Comparison of ENCODE assay signal across 8 mouse cellular contexts in genomic region chr1:112416350-112417083, GRCm38 (mm10).
DNase-seq lines count a peak whose midpoint lies in the region; ATAC-seq and TF ChIP-seq lines count a peak whose summit lies in the region.

No protein-coding gene starts in this region.

- TF ChIP-seq CTCF in layer of hippocampus, adult 2 months (conservative IDR thresholded peaks at IDR 0.05) = 0 out of 2 replicates have a peak, but pooled peaks have one; percentile 6

- ATAC-seq in cerebellum, adult (ENCODE audit: insufficient number of reproducible peaks, low FRiP score, low TSS enrichment) = peak; percentile 94
- peak; percentile 99 for ATAC-seq in forebrain, embryonic 11.5 days (replicated peaks; ENCODE audit: low FRiP score)
- 0 out of 2 replicates have a peak, but pooled peaks have one; percentile 20 for ATAC-seq in megakaryocyte progenitor cell, adult 5-6 weeks (replicated peaks; ENCODE audit: poor library complexity)
- ATAC-seq in stomach, embryonic 16.5 days (ENCODE audit: insufficient read depth, low FRiP score) = peak; percentile 64

- WGBS in forebrain, embryonic 11.5 days = 2% methylated on average over 37 of the region's 37 CpGs
- whole genome bisulfite sequencing in stomach, embryonic 16.5 days = 6% methylated on average over 37 of the region's 37 CpGs

- H3K27ac ChIP-seq in forebrain, embryonic 11.5 days (ENCODE audit: low read depth, low read length) = no peak overlapping the region
- no peak overlapping the region for H3K27ac ChIP-seq in layer of hippocampus, adult 2 months
- no peak overlapping the region for H3K27ac ChIP-seq in stomach, embryonic 16.5 days (ENCODE audit: low read length)

- H3K4me3 ChIP-seq in forebrain, embryonic 11.5 days (ENCODE audit: low read depth, low read length) = peak overlapping the region; percentile 48
- H3K4me3 ChIP-seq in layer of hippocampus, adult 2 months = peak overlapping the region; percentile 57
- peak overlapping the region; percentile 40 for H3K4me3 ChIP-seq in stomach, embryonic 16.5 days (replicated peaks; ENCODE audit: low read length)

- DNase-seq in cerebellum, adult 11-12 months = no peak
- peak; percentile 64 for DNase-seq in R1 (ENCODE audit: low read depth, low spot score)
- peak; percentile 82 for DNase-seq in forebrain, embryonic 11.5 days (ENCODE audit: low spot score)
- peak; percentile 27 to 44 for DNase-seq in layer of hippocampus, adult 2 months (ENCODE audit: low spot score in 2 of 2)
- no peak for DNase-seq in T-cell, adult 2 months (ENCODE audit: low spot score)

- peak overlapping the region; percentile 50 for H3K9ac ChIP-seq in forebrain, embryonic 11.5 days (ENCODE audit: low read length)
- H3K9ac ChIP-seq in stomach, embryonic 16.5 days (ENCODE audit: low read length) = no peak overlapping the region

- no peaks in the 10 kb centered on the region for H3K27me3 ChIP-seq in forebrain, embryonic 11.5 days (ENCODE audit: control insufficient read depth, insufficient read depth, low read length)
- H3K27me3 ChIP-seq in stomach, embryonic 16.5 days (ENCODE audit: control insufficient read depth, insufficient read depth, low read length) = peaks cover 2% of the 10 kb centered on the region; the same call in 1 of the 2 replicates

- no peaks in the 10 kb centered on the region for H3K4me1 ChIP-seq in forebrain, embryonic 11.5 days (replicated peaks; ENCODE audit: control insufficient read depth, insufficient read depth, low read length)
- H3K4me1 ChIP-seq in stomach, embryonic 16.5 days (ENCODE audit: control insufficient read depth, insufficient read depth, low read length) = no peaks in the 10 kb centered on the region

- H3K4me2 ChIP-seq in forebrain, embryonic 11.5 days (ENCODE audit: low read depth, low read length, severe bottlenecking) = peak overlapping the region; percentile 90
- peak overlapping the region; percentile 70 for H3K4me2 ChIP-seq in stomach, embryonic 16.5 days (ENCODE audit: low read depth, low read length)

- no peaks in the 10 kb centered on the region for H3K36me3 ChIP-seq in forebrain, embryonic 11.5 days (ENCODE audit: control insufficient read depth, insufficient read depth, low read length)
- H3K36me3 ChIP-seq in stomach, embryonic 16.5 days (ENCODE audit: control insufficient read depth, insufficient read depth, low read length) = no peaks in the 10 kb centered on the region

- H3K9me3 ChIP-seq in forebrain, embryonic 11.5 days (ENCODE audit: control insufficient read depth, low read length) = no peaks in the 10 kb centered on the region
- no peaks in the 10 kb centered on the region for H3K9me3 ChIP-seq in stomach, embryonic 16.5 days (replicated peaks; ENCODE audit: control insufficient read depth, low read length)

Comparison
In these comparisons a context has a peak if more than half of its experiments do, and no peak if none do; other contexts are left out.
1. ATAC-seq: peak in every context shown above with its lines; median percentile 99 in forebrain, embryonic 11.5 days; 94 in cerebellum, adult; 64 in stomach, embryonic 16.5 days; 20 in megakaryocyte progenitor cell, adult 5-6 weeks.
2. DNase-seq: peak in R1 (single experiment), forebrain, embryonic 11.5 days (single experiment) and layer of hippocampus, adult 2 months (2 of 2); none in cerebellum, adult 11-12 months (single experiment) and T-cell, adult 2 months (single experiment).
3. Peak in every context shown above with its lines, with median percentiles within 50 percentile points of each other: H3K4me3 ChIP-seq.